Mouse (Mus musculus) 416B (cell line): ENCODE measurements around the gene Olfr1135.

Experiments
- DNase-seq: peaks from one replicate; pipeline ENCODE4 v3.0.0; 2011; ENCODE audit warnings: low read depth

The Olfr1135 gene

DNA sequence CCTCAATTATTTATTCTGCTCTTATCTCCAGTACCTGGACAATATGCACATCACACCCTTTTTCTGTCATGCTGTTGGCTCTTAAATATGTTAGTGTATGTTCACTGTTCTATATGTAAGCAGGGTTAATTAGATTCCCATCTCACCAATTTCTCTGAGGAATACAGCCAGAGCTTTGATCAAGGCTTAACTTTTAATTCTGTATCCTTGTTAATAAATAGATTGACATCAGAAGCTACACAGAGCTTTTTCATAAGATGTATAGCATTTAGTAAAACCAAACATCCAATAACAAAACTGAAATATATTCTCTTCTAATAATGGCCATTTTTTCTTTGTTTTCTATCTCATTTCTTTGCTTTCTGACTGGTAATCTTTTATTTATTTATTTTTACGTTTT lies at the start of gene Olfr1135:
Olfr1135 (minus strand) TSS at position 101 of the 400 bp plus-strand sequence.
- DNase-seq: no peak

DNA sequence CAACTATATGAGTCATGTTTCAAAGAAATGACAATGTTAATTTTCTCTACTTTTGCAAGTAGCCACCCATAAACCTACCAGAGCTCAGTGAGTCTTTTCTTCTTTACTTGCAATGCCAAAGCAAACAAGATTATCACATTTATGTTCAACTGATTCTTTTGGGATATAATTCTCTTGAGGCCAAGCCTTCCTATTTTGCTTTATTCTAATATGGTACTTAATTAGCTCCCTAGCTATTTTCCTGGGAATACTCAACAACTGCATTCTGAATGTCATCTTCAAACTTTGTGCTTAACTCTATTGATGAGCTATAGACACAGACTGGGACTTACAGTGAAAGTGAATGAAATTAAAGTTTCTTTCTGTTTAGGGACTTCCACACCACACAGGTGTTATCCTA lies 39.6 kb upstream of the Olfr1135 start, which contains the start of gene Olfr1137:
Olfr1137 (minus strand) TSS at position 101 of the 400 bp plus-strand sequence.
- no peak for DNase-seq

DNA sequence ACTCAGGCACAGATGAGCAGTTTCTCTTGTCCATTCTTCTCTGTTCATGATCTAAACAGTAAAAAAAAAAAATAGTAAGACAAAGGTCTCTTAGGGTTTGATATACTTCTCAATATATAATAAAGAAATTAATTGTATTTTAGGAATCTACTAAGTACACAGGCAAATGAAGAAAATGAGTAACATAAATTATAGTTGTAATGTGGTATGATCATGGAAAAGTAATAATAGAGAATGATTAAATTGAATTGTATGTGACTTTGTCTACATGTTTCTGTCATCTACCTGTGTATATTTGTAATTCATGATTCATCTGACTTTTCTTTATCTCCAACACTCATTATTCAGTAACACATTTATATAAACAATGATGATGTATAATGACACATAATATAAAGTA lies 20.4 kb upstream of the Olfr1135 start, which contains the start of gene Olfr1136:
Olfr1136 (minus strand) TSS at position 101 of the 400 bp plus-strand sequence.
- no peak for DNase-seq

DNA sequence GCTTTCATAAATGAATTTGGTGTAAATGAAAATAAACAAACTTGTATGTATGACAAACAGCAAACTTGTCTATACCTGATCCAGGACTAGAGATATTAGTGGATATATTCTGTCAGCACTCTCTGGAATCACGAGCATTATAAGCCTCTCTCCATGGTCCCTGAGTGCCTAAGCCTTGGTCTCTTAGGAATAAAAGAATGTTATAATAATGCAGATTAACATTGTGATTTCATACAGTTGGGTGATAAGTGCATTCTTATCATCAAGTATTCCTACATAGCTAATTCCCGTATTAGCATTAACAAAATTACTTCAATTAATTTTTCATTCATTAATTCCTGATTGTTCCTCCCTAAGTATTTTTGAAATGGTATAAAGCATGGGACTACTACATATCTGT lies 15.1 kb downstream of the Olfr1135 start, which contains the start of gene Olfr1134:
Olfr1134 (minus strand) TSS at position 101 of the 400 bp plus-strand sequence.
- no peak for DNase-seq

DNA sequence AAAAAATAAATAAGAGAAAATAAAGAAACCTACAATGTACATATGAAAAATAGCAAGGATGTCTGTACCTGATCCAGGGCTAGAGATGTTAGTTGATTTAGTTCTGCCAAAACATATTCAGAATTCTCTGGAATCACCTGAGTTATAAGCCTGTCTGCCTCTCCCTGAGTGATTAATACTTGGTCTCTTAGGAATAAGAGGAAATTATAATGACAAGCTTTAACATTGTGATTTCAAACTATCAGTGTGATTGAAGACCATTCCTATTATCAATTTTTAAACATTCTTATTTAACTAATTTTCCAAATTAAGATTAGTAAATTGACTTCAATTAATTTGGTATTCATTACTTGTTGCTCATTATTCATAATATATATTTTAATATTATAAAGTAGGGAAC lies 26.2 kb downstream of the Olfr1135 start, which contains the start of gene Olfr1133:
Olfr1133 (minus strand) TSS at position 101 of the 400 bp plus-strand sequence.
- no peak for DNase-seq

DNA sequence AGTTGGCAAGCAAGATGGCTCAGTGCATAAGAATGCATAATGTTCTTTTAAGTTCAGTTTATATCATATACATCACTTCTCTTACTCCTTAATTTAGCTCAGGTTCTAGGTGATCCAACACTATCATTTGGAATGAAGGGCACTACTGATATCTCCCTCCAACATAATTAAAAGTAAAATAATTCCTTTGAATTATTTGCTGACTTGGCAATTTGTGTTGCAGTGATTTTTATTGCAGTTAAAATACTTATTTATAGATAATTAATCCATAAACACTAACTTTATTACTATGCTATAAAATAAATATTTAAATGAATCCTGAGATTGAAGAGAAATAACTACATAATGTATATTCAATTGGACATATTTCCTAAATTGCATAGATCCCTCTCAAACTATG lies 31.0 kb downstream of the Olfr1135 start:
- DNase-seq: no peak

DNA sequence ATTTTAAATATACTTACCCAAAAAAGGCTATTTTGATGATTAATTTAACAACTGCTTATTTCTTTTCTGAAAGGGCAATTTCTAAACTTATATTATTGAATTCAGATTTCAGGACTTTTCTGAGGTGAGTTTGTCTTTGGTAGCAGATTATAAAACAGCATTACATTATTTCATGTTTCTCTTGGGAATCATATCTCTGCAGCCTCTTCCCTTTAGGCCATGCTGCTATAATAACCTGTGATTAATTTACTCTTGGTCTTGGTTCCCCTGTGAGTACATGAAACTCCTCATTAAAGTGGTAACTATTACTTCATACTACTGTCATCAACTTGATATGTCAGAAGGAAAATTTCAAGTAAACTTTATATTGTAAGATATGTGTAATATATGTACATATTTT lies 36.0 kb downstream of the Olfr1135 start, which contains the start of gene Olfr1132:
Olfr1132 (minus strand) TSS at position 101 of the 400 bp plus-strand sequence.
- no peak for DNase-seq

DNA sequence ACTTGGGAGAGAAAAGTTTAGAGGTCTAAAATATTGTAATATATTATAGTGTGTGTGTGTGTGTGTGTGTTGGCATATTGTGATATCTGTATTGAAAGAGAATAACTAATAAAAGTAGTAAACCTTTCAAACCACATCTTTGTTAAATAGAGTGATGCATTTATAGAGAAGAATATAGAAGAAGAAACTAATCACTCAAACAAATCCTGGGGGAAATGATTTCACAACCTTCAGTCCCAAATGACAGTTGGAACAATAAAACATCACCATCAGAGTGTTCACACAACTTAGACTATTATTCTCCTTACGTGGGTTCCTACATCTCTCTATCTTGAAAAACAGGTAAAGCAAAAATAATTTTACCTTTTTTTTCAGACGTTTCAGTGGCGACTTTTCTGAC lies 46.7 kb downstream of the Olfr1135 start, which contains the start of gene Olfr1131:
Olfr1131 (plus strand) TSS at position 301 of the 400 bp plus-strand sequence.
- no peak for DNase-seq
